Mouse (Mus musculus) heart, embryonic 13.5 days (tissue): ENCODE results near the gene Tbc1d22a. TPM values are rescaled to one million over a fixed set of nuclear protein-coding genes. Genes with fewer than 3 reads are reported as not detected.
A peak's percentile ranks its signal among the peaks of the same experiment; 100 is the strongest.
"Not testable (repeated sequence)": the region's sequence is repeated elsewhere in the genome, so short reads cannot be mapped to it uniquely, and the experiment has no call there.

Source experiments
- ATAC-seq: fragments of 200-750 bp; cut with Nextera tagmentation; 2 replicates; pipeline ENCODE4 v1.8.0; 2017; ENCODE audit warnings: moderate TSS enrichment; ENCODE audit not compliant: insufficient number of reproducible peaks, low FRiP score, low TSS enrichment; ENCODE audit errors: extremely low read depth
- H3K27ac ChIP-seq: fragments of 300-500 bp; sonication (generic); replicated peaks from 2 replicates; pipeline ENCODE4 v1.5.1; 2015; ENCODE audit warnings: moderate library complexity, mild to moderate bottlenecking, inconsistent platforms
- H3K27me3 ChIP-seq: fragments of 300-500 bp; sonication (generic); replicated peaks from 2 replicates; pipeline ENCODE4 v1.6.1; 2015; ENCODE audit warnings: mild to moderate bottlenecking, inconsistent platforms
- H3K36me3 ChIP-seq: fragments of 300-500 bp; sonication (generic); 2 replicates; pipeline ENCODE4 v1.6.1; 2015; ENCODE audit warnings: mild to moderate bottlenecking, inconsistent platforms
- H3K4me1 ChIP-seq: fragments of 300-500 bp; sonication (generic); 2 replicates; pipeline ENCODE4 v1.6.1; 2015; ENCODE audit warnings: inconsistent platforms
- H3K4me2 ChIP-seq: fragments of 300-500 bp; sonication (generic); 2 replicates; pipeline ENCODE4 v1.6.1; 2015; ENCODE audit warnings: inconsistent platforms, mild to moderate bottlenecking, moderate library complexity
- H3K4me3 ChIP-seq: fragments of 300-500 bp; sonication (generic); 2 replicates; pipeline ENCODE4 v1.5.1; 2015; ENCODE audit warnings: moderate library complexity, mild to moderate bottlenecking, inconsistent platforms
- H3K9ac ChIP-seq: fragments of 300-500 bp; sonication (generic); 2 replicates; pipeline ENCODE4 v1.6.1; 2015; ENCODE audit warnings: inconsistent platforms, mild to moderate bottlenecking, moderate library complexity
- H3K9me3 ChIP-seq: fragments of 300-500 bp; sonication (generic); 2 replicates; pipeline ENCODE4 v1.6.1; 2016; ENCODE audit warnings: inconsistent platforms
- WGBS: fragments of 180-500 bp; shearing (Covaris S2); methylation state at CpG from one replicate; pipeline ENCODE4 v1.1.7; 2015; ENCODE audit warnings: mixed read lengths; 5-methylcytosine and 5-hydroxymethylcytosine counted together
- polyA plus RNA-seq: library from polyadenylated mRNA; unstranded; fragments of >200 nt; fragmentation: Nextera tagmentation; extraction: Ambion mirVana; gene quantifications from 2 replicates; pipeline ENCODE4 v1.2.1, GENCODE M21; 2015

Gene Tbc1d22a
- polyA plus RNA-seq, 1 experiment from 2014 or later: 9.1 TPM

DNA sequence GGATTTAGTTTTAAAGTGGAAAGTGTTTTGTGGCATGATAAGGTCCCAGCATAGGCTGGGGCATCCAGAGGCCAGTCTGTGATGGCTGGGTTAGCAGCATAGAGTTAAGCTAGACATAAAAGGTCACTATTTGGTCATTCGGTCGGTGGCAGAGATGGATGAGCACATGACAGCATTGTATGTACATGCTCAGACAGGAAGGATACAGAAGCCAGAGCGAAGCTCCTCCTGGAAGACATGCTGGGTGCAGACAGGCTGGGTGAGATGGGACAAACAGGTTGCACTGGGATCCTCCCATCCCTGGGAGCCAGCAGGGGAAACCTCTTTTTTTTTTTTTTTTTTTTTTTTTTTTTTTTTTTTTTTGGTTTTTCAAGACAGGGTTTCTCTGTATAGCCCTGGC, 22.3 kb upstream of the Tbc1d22a start:
- ATAC-seq: no peak
- Histone ChIP-seq H3K36me3 (no peaks in the 10 kb centered on the region), H3K27me3 (peaks cover 15% of the 10 kb centered on the region), H3K4me3 (no peak overlapping the region), H3K9ac (no peak overlapping the region), H3K27ac (no peak overlapping the region), H3K4me2 (no peak overlapping the region), H3K4me1 (peaks cover 23% of the 10 kb centered on the region), H3K9me3 (no peaks in the 10 kb centered on the region)
- 45% methylated on average over 3 of the region's 3 CpGs for WGBS

DNA sequence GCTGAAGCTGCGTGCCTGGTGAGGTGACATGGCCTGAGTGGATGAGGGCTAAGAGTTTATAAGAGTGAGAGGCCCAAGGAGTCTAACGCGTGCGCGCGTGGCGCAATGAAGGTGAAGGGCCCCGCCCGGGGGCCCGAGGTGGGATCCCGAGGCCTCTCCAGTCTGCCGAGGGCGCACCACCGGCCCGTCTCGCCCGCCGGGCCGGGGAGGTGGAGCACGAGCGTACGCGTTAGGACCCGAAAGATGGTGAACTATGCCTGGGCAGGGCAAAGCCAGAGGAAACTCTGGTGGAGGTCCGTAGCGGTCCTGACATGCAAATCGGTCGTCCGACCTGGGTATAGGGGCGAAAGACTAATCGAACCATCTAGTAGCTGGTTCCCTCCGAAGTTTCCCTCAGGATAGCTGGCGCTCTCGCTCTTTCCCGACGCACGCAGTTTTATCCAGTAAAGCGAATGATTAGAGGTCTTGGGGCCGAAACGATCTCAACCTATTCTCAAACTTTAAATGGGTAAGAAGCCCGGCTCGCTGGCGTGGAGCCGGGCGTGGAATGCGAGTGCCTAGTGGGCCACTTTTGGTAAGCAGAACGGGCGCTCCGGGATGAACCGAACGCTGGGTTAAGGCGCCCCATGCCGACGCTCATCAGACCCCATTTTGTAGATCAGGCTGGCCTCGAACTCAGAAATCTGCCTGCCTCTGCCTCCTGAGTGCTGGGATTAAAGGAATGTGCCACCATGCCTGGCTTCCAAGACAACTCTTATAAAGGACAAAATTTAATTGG, 19.4 kb upstream of the Tbc1d22a start:
- not testable (repeated sequence) for H3K9ac ChIP-seq, H3K9me3 ChIP-seq, H3K4me3 ChIP-seq, H3K36me3 ChIP-seq, H3K27ac ChIP-seq, H3K4me1 ChIP-seq, H3K4me2 ChIP-seq
- WGBS: 61% methylated on average over 55 of the region's 55 CpGs
- ATAC-seq: peak; percentile 90
- peaks cover 27% of the 10 kb centered on the region for H3K27me3 ChIP-seq

DNA sequence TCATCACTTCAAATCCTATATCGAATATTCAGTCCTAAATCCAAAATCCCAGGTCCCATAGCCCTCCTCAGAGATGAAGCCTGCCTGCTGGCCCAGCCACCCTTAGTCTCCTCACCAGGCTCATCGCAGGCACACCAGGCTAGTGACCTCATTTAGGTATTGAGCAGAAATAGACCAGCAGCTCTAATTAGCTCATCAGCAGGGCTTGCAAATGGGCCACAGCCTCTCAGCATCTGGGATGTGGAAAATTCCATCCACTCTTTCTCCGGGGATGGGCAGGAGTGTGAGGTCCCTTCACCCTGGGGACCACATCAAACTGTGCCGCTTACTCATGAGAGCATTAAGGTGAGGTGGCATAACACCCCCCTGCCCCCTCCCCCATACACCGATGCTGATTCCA, 15.2 kb upstream of the Tbc1d22a start:
- Histone ChIP-seq H3K36me3 (no peaks in the 10 kb centered on the region), H3K9ac (no peak overlapping the region), H3K27ac (no peak overlapping the region), H3K27me3 (peaks cover 32% of the 10 kb centered on the region), H3K9me3 (no peaks in the 10 kb centered on the region), H3K4me3 (no peak overlapping the region), H3K4me2 (no peak overlapping the region), H3K4me1 (peaks cover 19% of the 10 kb centered on the region)
- ATAC-seq: no peak
- WGBS: 63% methylated on average over 5 of the region's 5 CpGs

DNA sequence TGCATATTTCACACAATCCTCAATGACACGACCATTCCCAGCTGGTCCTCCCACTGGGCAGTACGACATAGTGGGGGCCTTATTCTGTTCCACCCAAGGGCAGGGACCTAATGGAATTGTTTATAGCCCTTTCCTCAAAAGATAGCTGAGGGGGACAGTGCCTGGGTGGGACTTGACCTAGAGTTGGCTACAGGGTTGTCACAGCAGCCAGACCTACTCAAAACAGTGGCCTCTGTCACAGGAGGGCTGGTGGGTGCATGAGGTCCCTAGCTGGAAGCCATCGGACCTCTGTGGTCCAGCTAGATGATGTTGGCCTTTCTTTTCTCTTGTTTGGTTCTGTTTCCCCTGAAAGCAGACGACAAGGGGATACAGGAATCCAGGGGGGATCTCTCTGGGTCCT, 14.8 kb upstream of the Tbc1d22a start:
- no peak overlapping the region for H3K9ac ChIP-seq
- H3K9me3 ChIP-seq: no peaks in the 10 kb centered on the region
- no peak overlapping the region for H3K4me3 ChIP-seq
- no peak for ATAC-seq
- no peak overlapping the region for H3K27ac ChIP-seq
- H3K4me1 ChIP-seq: peaks cover 22% of the 10 kb centered on the region
- H3K36me3 ChIP-seq: no peaks in the 10 kb centered on the region
- peaks cover 32% of the 10 kb centered on the region for H3K27me3 ChIP-seq
- H3K4me2 ChIP-seq: no peak overlapping the region
- WGBS: 67% methylated on average over 4 of the region's 4 CpGs

DNA sequence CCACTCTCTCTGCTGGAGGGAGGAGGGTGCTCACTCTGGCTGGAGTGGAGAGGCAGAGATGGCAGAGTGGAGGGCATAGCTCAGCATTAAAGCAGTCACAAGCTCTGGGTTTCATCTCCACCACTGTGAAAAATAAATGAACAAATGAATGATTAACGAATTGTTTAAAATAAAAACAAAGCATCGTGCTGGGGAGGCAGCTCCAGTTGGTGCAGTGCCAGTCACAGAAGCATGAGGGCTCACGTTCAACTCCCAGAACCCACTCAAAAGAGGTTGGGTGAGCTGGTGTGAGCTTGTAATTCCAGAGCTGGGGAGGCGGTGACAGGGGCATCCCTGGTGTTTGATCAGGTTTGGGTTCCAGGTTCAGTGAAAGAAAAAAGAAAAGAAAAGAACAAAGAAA, 14.1 kb upstream of the Tbc1d22a start:
- no peaks in the 10 kb centered on the region for H3K36me3 ChIP-seq
- 47% methylated on average over 4 of the region's 4 CpGs for WGBS
- no peak for ATAC-seq
- H3K4me1 ChIP-seq: peaks cover 22% of the 10 kb centered on the region
- no peak overlapping the region for H3K4me3 ChIP-seq
- no peak overlapping the region for H3K9ac ChIP-seq
- H3K9me3 ChIP-seq: no peaks in the 10 kb centered on the region
- no peak overlapping the region for H3K27ac ChIP-seq
- peaks cover 32% of the 10 kb centered on the region for H3K27me3 ChIP-seq
- H3K4me2 ChIP-seq: no peak overlapping the region

DNA sequence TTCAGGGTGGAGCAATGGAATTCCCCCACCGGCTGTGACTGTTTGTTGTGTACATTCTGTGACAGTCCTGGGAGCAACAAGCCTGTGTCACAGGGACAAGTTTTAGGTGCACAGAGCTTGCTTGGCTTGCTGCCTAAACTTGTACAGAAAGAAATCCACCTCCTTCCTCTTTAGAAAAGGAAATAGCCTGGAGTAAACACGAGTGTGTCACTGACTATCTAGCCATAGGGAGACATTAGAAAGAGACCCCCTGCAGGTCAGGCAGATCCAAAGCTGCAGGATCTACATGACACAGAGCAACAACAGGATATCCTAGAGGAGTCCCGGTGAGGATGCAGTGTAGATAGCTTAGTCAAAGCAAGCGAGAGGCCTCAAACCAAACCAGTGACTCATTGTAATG, 13.2 kb upstream of the Tbc1d22a start:
- H3K36me3 ChIP-seq: no peaks in the 10 kb centered on the region
- H3K27me3 ChIP-seq: peaks cover 32% of the 10 kb centered on the region
- peak overlapping the region; percentile 57; the same call in 1 of the 2 replicates for H3K27ac ChIP-seq
- H3K4me3 ChIP-seq: no peak overlapping the region
- ATAC-seq: no peak
- peaks cover 23% of the 10 kb centered on the region for H3K4me1 ChIP-seq
- H3K4me2 ChIP-seq: no peak overlapping the region
- 37% methylated on average over 4 of the region's 4 CpGs for WGBS
- H3K9ac ChIP-seq: no peak overlapping the region
- no peaks in the 10 kb centered on the region for H3K9me3 ChIP-seq

DNA sequence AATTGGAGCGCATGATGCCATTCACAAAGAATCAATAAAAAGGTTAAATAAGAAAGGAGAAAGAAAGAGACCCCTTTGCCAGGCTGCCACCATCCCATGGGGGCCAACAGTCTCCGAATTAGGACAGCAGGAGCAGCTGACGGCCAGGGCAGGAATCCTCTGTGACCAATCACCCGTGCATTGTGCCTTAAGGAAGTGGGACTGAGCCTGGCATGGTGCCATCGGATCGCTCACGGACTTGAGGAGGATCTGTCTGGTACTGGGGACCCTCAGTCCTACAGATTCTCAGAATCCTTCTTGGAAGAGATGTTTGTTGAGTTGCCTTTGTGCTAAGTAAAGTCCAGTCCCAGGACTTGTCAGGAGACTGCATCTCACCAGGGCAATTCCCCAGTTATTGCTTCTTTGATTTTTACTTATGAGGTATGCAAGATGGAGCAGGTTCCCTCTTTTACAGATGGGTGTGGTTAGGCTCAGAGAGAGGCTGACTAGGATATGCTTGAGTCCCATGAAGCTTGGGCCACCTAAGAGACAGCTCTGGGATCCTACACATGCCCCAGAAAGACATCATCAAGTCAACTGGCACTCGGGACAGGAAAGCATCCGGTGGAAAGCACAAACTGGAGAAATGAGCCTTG, 12.4 kb upstream of the Tbc1d22a start:
- WGBS: 71% methylated on average over 9 of the region's 9 CpGs
- no peak for ATAC-seq
- Histone ChIP-seq H3K4me3 (no peak overlapping the region), H3K27ac (peak overlapping the region; percentile 57), H3K9ac (no peak overlapping the region), H3K4me2 (no peak overlapping the region), H3K36me3 (no peaks in the 10 kb centered on the region), H3K4me1 (peaks cover 25% of the 10 kb centered on the region), H3K27me3 (peaks cover 25% of the 10 kb centered on the region), H3K9me3 (no peaks in the 10 kb centered on the region)

DNA sequence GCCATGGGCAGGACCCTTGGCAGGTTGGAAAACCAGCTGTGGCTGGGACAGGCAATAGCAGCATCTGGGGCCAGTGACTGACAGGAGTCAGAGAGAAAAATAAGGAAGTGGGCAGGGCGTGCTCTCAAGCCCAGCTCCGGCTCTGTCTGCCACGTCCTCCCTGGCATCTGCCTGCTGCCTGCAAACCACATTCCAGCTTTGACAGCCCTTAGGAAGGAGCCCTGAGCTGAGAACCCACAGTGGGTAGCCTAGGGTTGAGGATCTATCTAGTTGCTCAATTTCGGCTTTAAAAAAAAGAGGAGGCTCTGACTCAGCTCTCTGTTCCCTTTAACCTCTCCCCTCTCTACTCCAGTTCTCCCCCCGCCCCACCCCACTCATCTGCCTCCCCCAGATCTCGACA, 11.6 kb upstream of the Tbc1d22a start:
- Histone ChIP-seq H3K27ac (peak overlapping the region; percentile 57; the same call in 1 of the 2 replicates), H3K9ac (no peak overlapping the region), H3K36me3 (no peaks in the 10 kb centered on the region), H3K9me3 (no peaks in the 10 kb centered on the region), H3K27me3 (peaks cover 24% of the 10 kb centered on the region), H3K4me1 (peaks cover 25% of the 10 kb centered on the region), H3K4me3 (no peak overlapping the region), H3K4me2 (no peak overlapping the region)
- WGBS: 29% methylated on average over 6 of the region's 6 CpGs
- no peak for ATAC-seq

DNA sequence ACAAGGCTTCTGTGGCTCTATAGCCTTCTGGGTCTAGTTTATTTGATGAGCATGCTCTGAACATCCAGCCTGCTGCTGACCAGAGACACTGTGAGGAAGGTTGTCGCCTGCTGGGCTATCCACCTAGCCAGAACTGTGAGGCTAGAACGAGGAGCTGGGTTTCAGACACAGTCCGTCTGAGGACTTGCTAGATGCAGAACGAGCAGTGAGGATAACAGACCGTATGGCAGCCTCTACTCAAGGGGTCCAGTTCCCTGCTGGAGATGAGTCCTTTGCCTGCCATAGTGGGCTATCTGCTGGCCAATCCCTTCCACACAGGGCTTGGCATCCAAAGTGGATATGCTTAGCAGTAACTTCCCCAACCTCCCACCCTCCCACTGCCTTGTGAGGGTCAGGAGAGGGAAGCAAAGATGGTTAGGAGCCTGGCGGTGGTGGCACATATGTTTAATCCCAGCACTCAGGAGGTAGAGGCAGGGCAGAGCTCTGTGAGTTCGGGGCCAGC, 10.9 kb upstream of the Tbc1d22a start:
- Histone ChIP-seq H3K4me3 (no peak overlapping the region), H3K9ac (no peak overlapping the region), H3K36me3 (no peaks in the 10 kb centered on the region), H3K9me3 (no peaks in the 10 kb centered on the region), H3K4me1 (peaks cover 25% of the 10 kb centered on the region), H3K27ac (peak overlapping the region; percentile 20; the same call in 1 of the 2 replicates), H3K4me2 (no peak overlapping the region), H3K27me3 (peaks cover 19% of the 10 kb centered on the region)
- no peak for ATAC-seq
- WGBS: 65% methylated on average over 7 of the region's 7 CpGs

DNA sequence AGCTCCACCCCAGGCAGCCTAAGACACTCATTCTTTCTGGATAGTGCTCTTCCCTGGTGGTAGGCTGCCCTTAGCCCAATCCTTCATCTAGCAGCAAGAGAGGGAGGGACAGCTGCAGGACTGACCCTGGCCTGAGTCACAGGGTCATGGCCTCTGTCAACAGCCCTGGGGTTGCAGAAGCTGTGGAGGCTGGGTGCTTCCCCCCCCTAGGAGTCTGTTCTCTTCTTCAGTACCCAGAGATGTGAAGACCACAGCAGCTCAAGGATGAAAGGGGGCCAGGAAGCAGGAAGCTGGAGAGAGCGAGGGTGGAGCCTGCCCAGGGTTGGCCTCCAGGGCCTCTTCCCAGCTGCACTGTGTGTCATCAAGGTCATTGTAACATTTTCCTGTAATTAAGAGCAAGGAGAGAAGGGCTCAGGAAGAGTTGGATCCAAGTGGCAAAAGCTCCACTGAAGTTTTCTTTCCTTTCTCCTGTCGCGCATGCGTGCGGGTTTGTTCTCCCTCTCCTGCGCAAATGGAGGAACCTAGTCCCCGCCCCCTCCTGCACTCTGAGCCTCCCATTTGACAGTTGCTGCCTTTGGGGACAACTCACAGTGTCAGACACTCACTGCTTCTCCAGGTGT, 10.2 kb upstream of the Tbc1d22a start:
- peaks cover 18% of the 10 kb centered on the region for H3K27me3 ChIP-seq

DNA sequence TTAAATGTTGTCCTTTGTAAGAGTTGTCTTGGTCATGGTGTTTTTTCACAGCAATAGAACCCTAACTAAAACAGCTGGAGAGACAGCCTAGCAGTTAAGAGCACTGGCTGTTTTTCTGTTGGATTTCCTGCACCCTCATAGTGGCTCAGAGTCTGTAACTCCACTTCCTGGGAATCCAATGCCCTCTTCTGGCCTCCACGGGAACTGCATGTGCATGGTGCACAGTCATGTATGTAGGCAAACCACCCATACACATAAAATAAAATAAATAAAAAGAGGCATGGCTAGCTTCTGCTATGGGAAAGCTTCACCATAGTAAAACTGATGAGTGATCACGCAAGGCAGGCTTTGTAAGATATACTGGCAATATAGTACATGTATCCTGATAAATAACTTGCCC, 9.0 kb upstream of the Tbc1d22a start:
- 52% methylated on average over 2 of the region's 2 CpGs for WGBS
- no peak for ATAC-seq
- no peak overlapping the region for H3K4me2 ChIP-seq

More for the DNA sequence above, 10.2 kb upstream of the Tbc1d22a start:
- ATAC-seq: no peak
- Histone ChIP-seq H3K9me3 (no peaks in the 10 kb centered on the region), H3K27ac (peak overlapping the region; percentile 20; the same call in 1 of the 2 replicates), H3K4me1 (peaks cover 25% of the 10 kb centered on the region), H3K36me3 (no peaks in the 10 kb centered on the region), H3K9ac (no peak overlapping the region), H3K4me2 (peak overlapping the region; percentile 24; the same call in 1 of the 2 replicates), H3K4me3 (no peak overlapping the region)
- 31% methylated on average over 7 of the region's 7 CpGs for WGBS

More for the DNA sequence above, 9.0 kb upstream of the Tbc1d22a start:
- H3K27me3 ChIP-seq: peaks cover 9% of the 10 kb centered on the region; the same call in 1 of the 2 replicates
- H3K4me3 ChIP-seq: no peak overlapping the region
- peaks cover 28% of the 10 kb centered on the region for H3K4me1 ChIP-seq
- no peak overlapping the region for H3K9ac ChIP-seq
- no peaks in the 10 kb centered on the region for H3K36me3 ChIP-seq
- H3K9me3 ChIP-seq: no peaks in the 10 kb centered on the region
- H3K27ac ChIP-seq: 0 out of 2 replicates have a peak overlapping the region, but pooled peaks have one; percentile 68
